Mouse (Mus musculus): ENCODE measurements around the gene Gm13275. TPM values are rescaled to one million over a fixed set of nuclear protein-coding genes. Genes with fewer than 3 reads are reported as not detected.

Gene Gm13275
- polyA plus RNA-seq, 1 experiment from 2014 or later, result not detected

Other genes with a start within 250 kb of the Gm13275 start
- not detected for gene Ifna15, start 236.2 kb upstream of the Gm13275 start, polyA plus RNA-seq (2017; shearing (Covaris generic))
- gene Ifna14, start 222.7 kb upstream of the Gm13275 start, polyA plus RNA-seq (2017; shearing (Covaris generic)), result not detected
- not detected for gene Ifna9, start 202.1 kb upstream of the Gm13275 start, polyA plus RNA-seq (2017; shearing (Covaris generic))
- gene Ifna12, start 191.1 kb upstream of the Gm13275 start, polyA plus RNA-seq (2017; shearing (Covaris generic)), result not detected
- not detected for gene C87499, start 160.1 kb upstream of the Gm13275 start, polyA plus RNA-seq (2017; shearing (Covaris generic))
- not detected for gene Ifna13, start 150.0 kb upstream of the Gm13275 start, polyA plus RNA-seq (2017; shearing (Covaris generic))
- gene Ifna16, start 117.6 kb upstream of the Gm13275 start, polyA plus RNA-seq (2017; shearing (Covaris generic)), result not detected
- not detected for gene Ifna2, start 110.6 kb upstream of the Gm13275 start, polyA plus RNA-seq (2017; shearing (Covaris generic))
- 0.45 TPM for gene Ifnab, start 103.1 kb upstream of the Gm13275 start, polyA plus RNA-seq (2017; shearing (Covaris generic))
- 1.4 TPM for gene Gm26566, start 72.7 kb upstream of the Gm13275 start, polyA plus RNA-seq (2017; shearing (Covaris generic))
- 27.2 TPM for gene Klhl9, start 72.0 kb upstream of the Gm13275 start, polyA plus RNA-seq (2017; shearing (Covaris generic))
- gene Gm13271, start 39.6 kb upstream of the Gm13275 start, polyA plus RNA-seq (2017; shearing (Covaris generic)), result not detected
- gene Gm13283, start 34.4 kb upstream of the Gm13275 start, polyA plus RNA-seq (2017; shearing (Covaris generic)), result 0.36 TPM
- not detected for gene Gm13290, start 20.7 kb upstream of the Gm13275 start, polyA plus RNA-seq (2017; shearing (Covaris generic))
- gene Gm13289, start 17.6 kb upstream of the Gm13275 start, polyA plus RNA-seq (2017; shearing (Covaris generic)), result not detected
- not detected for gene Gm13272, start 14.6 kb upstream of the Gm13275 start, polyA plus RNA-seq (2017; shearing (Covaris generic))
- not detected for gene Ifnz, start 12.4 kb upstream of the Gm13275 start, polyA plus RNA-seq (2017; shearing (Covaris generic))
- not detected for gene Gm13276, start 8.8 kb upstream of the Gm13275 start, polyA plus RNA-seq (2017; shearing (Covaris generic))
- not detected for gene Gm13277, start 5.9 kb upstream of the Gm13275 start, polyA plus RNA-seq (2017; shearing (Covaris generic))
- gene Gm13278, start 2.9 kb upstream of the Gm13275 start, polyA plus RNA-seq (2017; shearing (Covaris generic)), result not detected
- gene Gm13279, start 2.9 kb downstream of the Gm13275 start, polyA plus RNA-seq (2017; shearing (Covaris generic)), result not detected
- gene Gm13285, start 5.2 kb downstream of the Gm13275 start, polyA plus RNA-seq (2017; shearing (Covaris generic)), result not detected
- not detected for gene Gm13287, start 8.8 kb downstream of the Gm13275 start, polyA plus RNA-seq (2017; shearing (Covaris generic))
- gene Gm13288, start 11.0 kb downstream of the Gm13275 start, polyA plus RNA-seq (2017; shearing (Covaris generic)), result 0.19 TPM
- gene Ifna7, start 21.7 kb downstream of the Gm13275 start, polyA plus RNA-seq (2017; shearing (Covaris generic)), result not detected
- gene Ifna11, start 25.5 kb downstream of the Gm13275 start, polyA plus RNA-seq (2017; shearing (Covaris generic)), result not detected
- gene Ifna6, start 32.9 kb downstream of the Gm13275 start, polyA plus RNA-seq (2017; shearing (Covaris generic)), result not detected
- not detected for gene Ifna5, start 41.0 kb downstream of the Gm13275 start, polyA plus RNA-seq (2017; shearing (Covaris generic))
- not detected for gene Ifna4, start 47.4 kb downstream of the Gm13275 start, polyA plus RNA-seq (2017; shearing (Covaris generic))
- gene Ifna1, start 55.6 kb downstream of the Gm13275 start, polyA plus RNA-seq (2017; shearing (Covaris generic)), result not detected
- not detected for gene Ifne, start 85.7 kb downstream of the Gm13275 start, polyA plus RNA-seq (2017; shearing (Covaris generic))